Mouse (Mus musculus): ENCODE measurements at regions not wholly inside any gene's neighbourhood (a gene's known extent, or its start where the extent isn't known, plus 50 kb on each side); places are given as distances from the start of the nearest gene placed in this dataset.

- TF ChIP-seq CTCF (IDR thresholded peaks at IDR 0.05; ENCODE audit: extremely low read depth, insufficient read length, insufficient replicate concordance, low read depth, low read length) (no peak), POLR2A (IDR thresholded peaks at IDR 0.05; ENCODE audit: low read depth, low read length) (no peak)
These were observed 92.4 kb upstream of the Lef1 start for GRCm38 (mm10) chr3:131017899-131018298.
